In genomic region chr3:109932261-109932660, GRCm38 (mm10) we compare ENCODE assay signal across 11 mouse cellular contexts.
A peak's percentile ranks its signal among the peaks of the same experiment; 100 is the strongest.
DNase-seq lines count a peak whose midpoint lies in the region; ATAC-seq and TF ChIP-seq lines count a peak whose summit lies in the region.
"Had no signal": no experiment of that assay in that cellular context is flagged by ENCODE, and none has a peak within 500 bp of the region (broad histone marks: within the 10 kb centered on the region; RNA-seq: fewer than 3 reads in every experiment).

No protein-coding gene starts in this region.

- no peaks in the 10 kb centered on the region for H3K36me3 ChIP-seq in heart, embryonic 10.5 days
- no peaks in the 10 kb centered on the region for H3K36me3 ChIP-seq in stomach, postnatal 0 days (ENCODE audit: control insufficient read depth, insufficient read depth, low read length)

- DNase-seq in heart, adult 18-20 months: peak; percentile 38 to 71
- no peak for DNase-seq in heart, embryonic 10.5 days (ENCODE audit: low spot score)
- DNase-seq in right cerebral cortex, adult 2 months (ENCODE audit: low spot score in 2 of 2): peak; percentile 52 to 55
- DNase-seq in right cerebral cortex, postnatal 4 days: no peak
- peak; percentile 22 for DNase-seq in heart, postnatal 4 days
- DNase-seq in urinary bladder, postnatal 4 days (ENCODE audit: low spot score in 2 of 2): no peak
- DNase-seq in stomach, postnatal 0 days (ENCODE audit: low spot score): no peak
- DNase-seq: forebrain, postnatal 0 days; kidney, postnatal 36 days; lung, postnatal 10 days had no signal

- no peak overlapping the region for H3K4me3 ChIP-seq in heart, embryonic 10.5 days
- no peak overlapping the region for H3K4me3 ChIP-seq in stomach, postnatal 0 days (ENCODE audit: low read depth, low read length)

- no peaks in the 10 kb centered on the region for H3K9me3 ChIP-seq in heart, embryonic 10.5 days
- no peaks in the 10 kb centered on the region for H3K9me3 ChIP-seq in stomach, postnatal 0 days (ENCODE audit: control insufficient read depth, low read length)

- no peak for ATAC-seq in stomach, postnatal 0 days (ENCODE audit: low FRiP score, low TSS enrichment)
- no peak for ATAC-seq in megakaryocyte progenitor cell, adult 5-6 weeks (replicated peaks; ENCODE audit: poor library complexity)
- ATAC-seq: forebrain, postnatal 0 days had no signal

- H3K4me2 ChIP-seq in stomach, postnatal 0 days (replicated peaks; ENCODE audit: low read depth): no peak overlapping the region

- no peak overlapping the region for H3K9ac ChIP-seq in stomach, postnatal 0 days (ENCODE audit: low read length)
- H3K9ac ChIP-seq: forebrain, postnatal 0 days had no signal

- H3K4me1 ChIP-seq in heart, embryonic 10.5 days: no peaks in the 10 kb centered on the region
- H3K4me1 ChIP-seq in stomach, postnatal 0 days (replicated peaks; ENCODE audit: control insufficient read depth, insufficient read depth): no peaks in the 10 kb centered on the region

- no peak for TF ChIP-seq EP300 in stomach, postnatal 0 days (optimal IDR thresholded peaks at IDR 0.05)

- TF ChIP-seq CTCF in stomach, postnatal 0 days (IDR thresholded peaks at IDR 0.05; ENCODE audit: low read depth): no peak

- no peak overlapping the region for H3K27ac ChIP-seq in heart, embryonic 10.5 days
- H3K27ac ChIP-seq in stomach, postnatal 0 days (replicated peaks): no peak overlapping the region

- 41% methylated on average over 8 of the region's 8 CpGs for WGBS in heart, embryonic 10.5 days
- 67% methylated on average over 8 of the region's 8 CpGs for WGBS in stomach, postnatal 0 days

- H3K27me3 ChIP-seq in heart, embryonic 10.5 days (ENCODE audit: insufficient read depth, poor library complexity, severe bottlenecking): no peaks in the 10 kb centered on the region
- H3K27me3 ChIP-seq in stomach, postnatal 0 days (ENCODE audit: control insufficient read depth, insufficient read depth, low read length): no peaks in the 10 kb centered on the region

Comparison
In these comparisons a context has a peak if more than half of its experiments do, and no peak if none do; other contexts are left out.
1. DNase-seq: peak in heart, adult 18-20 months (2 of 2), right cerebral cortex, adult 2 months (2 of 2) and heart, postnatal 4 days (single experiment); none in heart, embryonic 10.5 days (single experiment), right cerebral cortex, postnatal 4 days (single experiment), urinary bladder, postnatal 4 days (0 of 2) and stomach, postnatal 0 days (single experiment).